Mouse (Mus musculus) intestine, embryonic 16.5 days (tissue): ENCODE data around the gene Gm8300. TPM values are rescaled to one million over a fixed set of nuclear protein-coding genes. Genes with fewer than 3 reads are reported as not detected.
"Not testable (repeated sequence)": the region's sequence is repeated elsewhere in the genome, so short reads cannot be mapped to it uniquely, and the experiment has no call there.

Experiments
- ATAC-seq: fragments of 200-750 bp; cut with Nextera tagmentation; 2 replicates; pipeline ENCODE4 v1.8.0; 2017; ENCODE audit warnings: moderate TSS enrichment, moderate library complexity
- H3K27ac ChIP-seq: fragments of 300-500 bp; sonication (generic); 2 replicates; pipeline ENCODE4 v1.5.1; 2014; ENCODE audit warnings: mild to moderate bottlenecking, low read length
- H3K27me3 ChIP-seq: fragments of 300-500 bp; sonication (generic); replicated peaks from 2 replicates; pipeline ENCODE4 v1.6.1; 2014; ENCODE audit warnings: low read length, control low read depth, mixed read lengths; ENCODE audit not compliant: control insufficient read depth, insufficient read depth
- H3K36me3 ChIP-seq: fragments of 300-500 bp; sonication (generic); 2 replicates; pipeline ENCODE4 v1.6.1; 2014; ENCODE audit warnings: low read length, control low read depth; ENCODE audit not compliant: control insufficient read depth, insufficient read depth
- H3K4me1 ChIP-seq: fragments of 300-500 bp; sonication (generic); 2 replicates; pipeline ENCODE4 v1.6.1; 2014; ENCODE audit warnings: low read length, control low read depth, mixed read lengths; ENCODE audit not compliant: control insufficient read depth, insufficient read depth
- H3K4me2 ChIP-seq: fragments of 300-500 bp; sonication (generic); 2 replicates; pipeline ENCODE4 v1.6.1; 2014; ENCODE audit warnings: low read depth, low read length, control low read depth
- H3K4me3 ChIP-seq: fragments of 300-500 bp; sonication (generic); 2 replicates; pipeline ENCODE4 v1.5.1; 2014; ENCODE audit warnings: mild to moderate bottlenecking, low read length
- H3K9ac ChIP-seq: fragments of 300-500 bp; sonication (generic); 2 replicates; pipeline ENCODE4 v1.6.1; 2014; ENCODE audit warnings: low read depth, low read length
- H3K9me3 ChIP-seq: fragments of 300-500 bp; sonication (generic); 2 replicates; pipeline ENCODE4 v1.6.1; 2016; ENCODE audit warnings: low read length, control low read depth; ENCODE audit not compliant: control insufficient read depth
- WGBS: fragments of 180-500 bp; shearing (Covaris S2); extraction: QIAGEN DNeasy Blood & Tissue Kit; methylation state at CpG from one replicate; pipeline ENCODE4 v1.1.7; 2014; 5-methylcytosine and 5-hydroxymethylcytosine counted together
- polyA plus RNA-seq: library from polyadenylated mRNA; unstranded; fragments of >200 nt; fragmentation: Nextera tagmentation; extraction: Ambion mirVana; gene quantifications from 2 replicates; pipeline ENCODE4 v1.2.1, GENCODE M21; 2015

Gm8300 gene
- not detected in 2 replicates for polyA plus RNA-seq

DNA sequence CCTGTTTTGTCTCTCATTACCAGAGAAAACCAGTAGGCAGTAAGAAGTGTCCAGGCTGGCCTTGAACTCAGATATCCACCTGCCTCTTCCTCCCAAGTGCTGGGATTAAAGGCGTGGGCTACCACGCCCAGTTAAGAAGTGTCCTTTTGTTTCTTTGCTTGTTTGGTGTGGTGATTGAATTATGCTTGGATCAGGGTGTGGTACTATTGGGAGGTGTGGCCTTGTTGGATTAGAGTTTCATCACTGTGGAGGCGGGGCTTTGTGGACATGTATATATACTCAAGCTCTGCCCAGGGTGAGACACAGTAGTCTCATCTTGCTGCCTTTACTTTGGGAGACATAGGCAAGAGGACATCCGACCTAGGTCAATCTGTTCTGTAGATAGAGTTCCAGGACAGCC, at the start of gene Gm8300:
TSS of gene Gm8300 (plus strand) at position 301 of the 400 bp plus-strand sequence.
- WGBS, result 89% methylated on average over 4 of the region's 4 CpGs
- not testable (repeated sequence) for H3K4me3 ChIP-seq, H3K4me2 ChIP-seq, H3K9me3 ChIP-seq, H3K27ac ChIP-seq, H3K4me1 ChIP-seq, H3K27me3 ChIP-seq, H3K36me3 ChIP-seq, H3K9ac ChIP-seq, ATAC-seq

DNA sequence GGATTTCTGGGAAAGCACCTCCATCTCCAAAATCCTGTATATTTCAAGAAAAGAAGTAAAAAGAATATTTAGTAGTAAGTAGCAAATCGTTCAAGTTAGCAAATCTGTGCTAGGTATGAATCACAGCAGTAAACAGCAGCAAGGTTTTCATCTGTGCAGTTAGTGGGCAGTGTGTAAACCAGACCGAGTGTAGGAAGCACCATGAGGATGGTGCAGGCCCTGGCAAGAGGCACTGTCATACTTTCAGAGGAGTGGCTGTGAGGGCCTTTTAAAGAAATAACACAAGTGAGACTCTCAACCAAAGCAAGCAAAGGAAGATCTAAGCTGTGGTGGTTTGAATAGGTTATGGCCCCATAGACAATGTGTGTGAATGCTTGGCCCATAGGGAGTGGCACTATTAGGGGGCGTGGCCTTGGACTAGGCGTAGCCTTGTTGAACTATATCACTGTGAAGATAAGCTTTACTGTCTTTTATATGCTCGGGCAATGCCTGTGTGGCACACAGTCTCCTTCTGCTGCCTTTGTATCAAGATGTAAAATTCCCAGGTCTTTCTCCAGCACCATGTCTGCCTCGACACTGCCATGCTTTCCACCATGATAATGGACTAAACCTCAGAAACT, 49.3 kb upstream of the Gm8300 start:
- H3K27me3 ChIP-seq, result no peaks in the 10 kb centered on the region
- H3K4me1 ChIP-seq, result no peaks in the 10 kb centered on the region
- no peaks in the 10 kb centered on the region for H3K9me3 ChIP-seq
- WGBS, result 77% methylated on average over 6 of the region's 6 CpGs
- ATAC-seq, result peak; percentile 96
- H3K27ac ChIP-seq, result no peak overlapping the region
- H3K4me2 ChIP-seq, result no peak overlapping the region
- no peak overlapping the region for H3K4me3 ChIP-seq
- H3K36me3 ChIP-seq, result peaks cover 13% of the 10 kb centered on the region
- H3K9ac ChIP-seq, result no peak overlapping the region

DNA sequence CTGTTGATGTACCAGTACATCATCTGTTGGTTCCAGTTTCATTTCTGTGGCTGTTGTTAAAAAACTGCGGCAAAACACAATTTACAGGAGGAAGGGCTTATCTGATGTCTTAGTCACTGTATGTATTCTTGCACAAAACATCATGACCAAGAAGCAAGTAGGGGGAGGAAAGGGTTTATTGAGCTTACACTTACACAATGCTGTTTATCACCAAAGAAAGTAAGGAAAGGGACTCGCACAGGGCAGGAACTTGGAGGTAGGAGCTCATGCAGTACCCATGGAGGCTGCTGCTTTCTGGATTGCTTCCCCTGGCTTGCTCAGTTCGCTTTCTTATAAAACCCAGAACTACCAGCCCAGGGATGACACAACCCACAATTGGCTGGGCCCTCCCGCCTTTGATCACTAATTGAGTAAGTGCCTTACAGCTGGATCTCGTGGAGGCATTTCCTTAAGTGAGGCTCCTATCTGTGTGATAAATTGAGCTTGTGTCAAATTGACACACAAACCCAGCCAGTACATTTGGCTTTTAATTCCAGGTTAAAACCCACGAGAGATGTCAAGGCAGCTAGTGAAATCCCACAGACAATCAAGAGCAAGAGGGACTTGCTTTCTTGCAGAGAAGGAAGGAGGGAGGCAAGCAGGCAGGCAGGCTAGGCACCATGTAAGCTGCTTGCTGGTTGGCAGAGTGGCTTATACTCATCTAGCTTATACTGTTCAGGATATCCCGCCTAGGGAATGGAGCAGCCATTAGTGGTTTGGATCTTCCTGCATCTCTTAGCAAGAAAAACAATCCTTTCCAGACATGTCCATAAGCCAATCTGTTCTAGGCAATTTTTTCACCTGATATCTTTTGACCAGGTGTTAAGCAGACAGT, 43.6 kb upstream of the Gm8300 start:
- H3K4me2 ChIP-seq, result peak overlapping the region; percentile 67
- no peak for ATAC-seq
- H3K9me3 ChIP-seq, result no peaks in the 10 kb centered on the region
- no peak overlapping the region for H3K27ac ChIP-seq
- 0 out of 2 replicates have a peak overlapping the region, but pooled peaks have one; percentile 12 for H3K9ac ChIP-seq
- H3K36me3 ChIP-seq, result no peaks in the 10 kb centered on the region
- WGBS, result 57% methylated on average over 7 of the region's 7 CpGs
- peaks cover 11% of the 10 kb centered on the region for H3K4me1 ChIP-seq
- H3K27me3 ChIP-seq, result no peaks in the 10 kb centered on the region
- H3K4me3 ChIP-seq, result peak overlapping the region; percentile 76

DNA sequence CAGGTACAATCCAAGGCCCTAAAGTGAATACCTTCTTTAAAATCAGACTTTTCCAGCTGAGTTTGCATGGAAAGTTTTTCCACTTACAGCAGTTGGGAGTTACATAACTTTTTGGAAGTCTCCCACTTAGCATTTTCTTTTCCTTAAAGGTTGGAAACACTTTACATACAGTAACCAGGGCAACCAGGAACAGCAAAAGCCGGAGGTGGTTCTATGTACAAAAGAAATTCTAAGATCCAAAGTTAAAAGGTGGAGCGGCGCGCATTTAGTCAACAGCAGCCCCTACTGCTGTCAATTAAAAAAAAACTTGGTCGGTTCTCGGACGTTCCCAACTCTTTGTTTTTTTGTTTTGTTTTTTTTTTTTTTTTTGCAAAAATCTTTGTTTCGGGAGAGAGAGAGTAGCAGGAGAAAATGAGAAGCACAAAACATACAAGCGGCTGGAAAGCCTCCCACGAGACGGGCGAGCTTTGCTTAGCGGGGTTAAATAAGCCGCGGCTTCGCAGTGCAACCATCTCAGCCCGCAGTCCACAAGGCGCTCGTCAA, 42.6 kb upstream of the Gm8300 start:
- Histone ChIP-seq H3K4me1 (peaks cover 11% of the 10 kb centered on the region), H3K4me3 (peak overlapping the region; percentile 76), H3K9me3 (no peaks in the 10 kb centered on the region), H3K4me2 (peak overlapping the region; percentile 67), H3K9ac (peak overlapping the region; percentile 91), H3K27ac (peak overlapping the region; percentile 61), H3K36me3 (no peaks in the 10 kb centered on the region), H3K27me3 (no peaks in the 10 kb centered on the region)
- under 1% methylated on average over 19 of the region's 19 CpGs for WGBS
- no peak for ATAC-seq

DNA sequence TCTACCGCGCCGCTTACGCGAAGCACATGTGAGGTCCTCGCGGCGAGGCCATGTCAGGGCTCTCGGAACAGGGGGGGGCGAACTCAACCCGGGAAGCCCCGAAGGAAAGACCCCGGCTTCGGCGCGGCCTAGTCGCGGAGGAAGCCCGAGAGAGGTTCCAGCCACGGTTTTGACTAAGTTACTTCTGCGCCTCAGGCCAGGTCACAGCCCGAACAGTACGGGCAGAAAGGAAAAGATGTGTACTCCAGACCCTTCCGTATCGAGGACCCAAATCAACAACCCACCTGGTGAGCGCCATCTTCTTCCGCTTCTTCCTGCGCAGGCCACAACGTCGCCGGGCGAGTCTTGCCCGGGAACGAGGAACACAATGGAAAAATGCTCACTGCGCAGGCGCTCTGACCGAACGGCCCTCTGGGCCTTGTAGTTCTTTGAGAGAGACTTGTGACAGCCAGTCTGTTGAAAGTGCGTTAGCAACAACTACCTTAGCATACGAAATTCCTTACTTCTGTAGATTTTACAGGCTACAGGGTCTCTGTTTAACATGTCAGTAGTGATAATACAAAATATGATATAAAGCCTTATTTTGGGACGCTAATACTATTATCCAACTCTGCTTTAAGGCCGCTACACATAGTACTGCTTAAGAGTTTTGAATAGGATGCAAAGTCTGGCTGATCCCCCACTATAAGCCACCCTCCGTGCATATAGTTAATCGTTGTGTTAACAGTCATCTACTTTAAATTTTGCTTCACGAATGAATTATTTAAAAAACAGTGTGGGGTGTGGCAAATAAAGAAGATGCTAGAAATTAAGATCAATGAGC, 41.9 kb upstream of the Gm8300 start, which contains the start of gene Snw1:
TSS of gene Snw1 (minus strand) at position 311 of the 823 bp plus-strand sequence.
- no peaks in the 10 kb centered on the region for H3K27me3 ChIP-seq
- ATAC-seq, result peak; percentile 99
- WGBS, result 3% methylated on average over 45 of the region's 45 CpGs

DNA sequence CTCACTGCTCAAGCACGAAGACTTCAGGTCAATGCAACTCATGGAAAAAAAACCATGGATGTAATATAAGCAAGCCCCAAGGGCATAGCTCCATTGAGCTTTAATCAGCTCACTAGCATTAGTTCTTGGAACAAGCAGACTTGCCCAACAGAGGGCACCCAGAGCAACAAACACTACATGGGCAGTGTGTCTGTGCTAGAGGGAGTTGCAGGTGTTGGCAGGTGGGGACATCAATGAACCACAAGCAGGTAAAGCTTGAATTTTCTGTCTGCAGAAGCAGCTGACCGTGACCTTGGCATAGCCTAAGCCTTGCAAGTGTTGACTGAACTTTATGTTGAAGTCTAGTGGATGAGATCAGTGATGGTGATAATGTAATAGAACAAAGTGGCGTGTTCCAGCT, 39.4 kb upstream of the Gm8300 start:
- Histone ChIP-seq H3K27me3 (no peaks in the 10 kb centered on the region), H3K4me2 (no peak overlapping the region), H3K9me3 (no peaks in the 10 kb centered on the region), H3K4me3 (no peak overlapping the region), H3K9ac (no peak overlapping the region), H3K27ac (no peak overlapping the region), H3K4me1 (peaks cover 11% of the 10 kb centered on the region), H3K36me3 (no peaks in the 10 kb centered on the region)
- no peak for ATAC-seq
- 79% methylated on average over 3 of the region's 3 CpGs for WGBS

More for the DNA sequence above, 41.9 kb upstream of the Gm8300 start, which contains the start of gene Snw1:
- peaks cover 11% of the 10 kb centered on the region for H3K4me1 ChIP-seq
- H3K4me3 ChIP-seq, result peak within 1 kb of the TSS; percentile 76
- H3K4me2 ChIP-seq, result peak within 1 kb of the TSS; percentile 67
- H3K9ac ChIP-seq, result peak within 1 kb of the TSS; percentile 91
- H3K27ac ChIP-seq, result peak within 1 kb of the TSS; percentile 61
- no peaks in the 10 kb centered on the region for H3K36me3 ChIP-seq
- H3K9me3 ChIP-seq, result no peaks in the 10 kb centered on the region

DNA sequence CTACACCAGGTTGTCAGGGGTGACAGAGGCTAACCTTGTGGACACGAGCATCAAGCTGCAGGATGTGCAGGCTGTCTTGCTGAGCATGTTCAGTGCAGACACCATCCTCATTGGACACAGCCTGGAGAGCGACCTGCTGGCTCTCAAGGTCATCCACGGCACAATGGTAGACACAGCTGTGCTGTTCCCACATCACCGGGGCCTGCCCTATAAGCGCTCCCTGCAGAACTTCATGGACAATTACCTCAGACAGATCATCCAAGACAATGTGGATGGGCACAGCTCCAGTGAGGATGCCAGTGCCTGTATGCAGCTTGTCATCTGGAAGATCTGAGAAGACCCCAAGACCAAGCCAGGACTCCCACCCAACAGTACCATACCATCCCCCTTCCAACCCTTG, 31.6 kb upstream of the Gm8300 start:
- 81% methylated on average over 5 of the region's 5 CpGs for WGBS

DNA sequence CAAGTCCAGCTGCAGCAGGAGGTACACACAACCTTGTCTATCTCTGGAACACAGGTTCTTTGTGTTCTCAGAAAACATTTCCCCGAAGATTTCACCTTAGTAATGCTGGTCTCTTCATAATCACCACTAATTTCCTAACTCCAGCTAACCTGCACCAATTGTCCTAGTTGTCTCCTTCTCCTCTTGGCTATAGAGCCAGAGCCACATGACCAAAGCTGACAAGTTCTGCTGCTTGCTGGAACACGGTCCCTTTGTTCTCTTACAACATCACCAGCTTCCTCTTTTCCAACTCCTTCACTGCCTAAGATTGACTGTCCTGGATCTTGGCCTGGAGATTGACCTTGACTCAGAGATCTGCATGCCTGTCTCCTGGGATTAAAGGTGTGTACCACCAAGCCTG, 25.4 kb upstream of the Gm8300 start:
- not testable (repeated sequence) for H3K27ac ChIP-seq, H3K4me3 ChIP-seq, H3K36me3 ChIP-seq, H3K4me2 ChIP-seq, H3K27me3 ChIP-seq, H3K9me3 ChIP-seq, H3K9ac ChIP-seq, H3K4me1 ChIP-seq, ATAC-seq
- WGBS, result 68% methylated on average over 2 of the region's 2 CpGs

More for the DNA sequence above, 31.6 kb upstream of the Gm8300 start:
- H3K27ac ChIP-seq, H3K9ac ChIP-seq, H3K27me3 ChIP-seq, H3K36me3 ChIP-seq, H3K9me3 ChIP-seq, ATAC-seq, H3K4me1 ChIP-seq, H3K4me2 ChIP-seq, H3K4me3 ChIP-seq: not testable (repeated sequence)

DNA sequence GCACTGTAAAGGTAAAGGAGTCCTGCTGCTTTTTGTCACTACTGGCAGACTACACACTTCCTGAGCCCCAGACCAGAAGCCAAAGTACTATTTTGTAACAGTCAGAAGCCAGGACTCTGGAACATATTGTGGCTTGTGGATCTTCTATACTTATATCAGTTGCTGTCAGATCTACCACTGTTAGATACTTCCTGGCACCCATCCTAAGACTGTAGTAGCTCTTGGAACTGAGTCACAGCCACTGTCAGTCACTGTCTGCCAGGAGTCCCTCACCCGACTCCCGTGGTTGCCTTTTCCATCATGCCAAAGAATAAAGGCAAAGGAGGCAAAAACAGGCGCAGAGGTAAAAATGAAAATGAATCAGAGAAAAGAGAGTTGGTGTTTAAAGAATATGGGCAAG, 19.7 kb upstream of the Gm8300 start, which contains the start of gene Gm5788:
TSS of gene Gm5788 (plus strand) at position 301 of the 400 bp plus-strand sequence.
- not testable (repeated sequence) for H3K4me3 ChIP-seq, ATAC-seq, H3K9ac ChIP-seq, H3K27ac ChIP-seq, H3K4me2 ChIP-seq, H3K9me3 ChIP-seq, H3K4me1 ChIP-seq, H3K27me3 ChIP-seq, H3K36me3 ChIP-seq
- WGBS, result 86% methylated on average over 3 of the region's 3 CpGs
